Mouse (Mus musculus) forebrain, embryonic 16.5 days (tissue): ENCODE data around the gene Nlrx1. TPM values are rescaled to one million over a fixed set of nuclear protein-coding genes. Genes with fewer than 3 reads are reported as not detected.

Source experiments
- ATAC-seq: fragments of 200-750 bp; cut with Nextera tagmentation; 2 replicates; pipeline ENCODE4 v1.8.0; 2017; ENCODE audit warnings: mild to moderate bottlenecking, moderate library complexity
- H3K27ac ChIP-seq: fragments of 300-500 bp; sonication (generic); 2 replicates; pipeline ENCODE4 v1.5.1; 2014; ENCODE audit warnings: low read length, control low read depth
- H3K27me3 ChIP-seq: fragments of 300-500 bp; sonication (generic); replicated peaks from 2 replicates; pipeline ENCODE4 v1.6.1; 2014; ENCODE audit warnings: low read length; ENCODE audit not compliant: control insufficient read depth, insufficient read depth
- H3K36me3 ChIP-seq: fragments of 300-500 bp; sonication (generic); 2 replicates; pipeline ENCODE4 v1.6.1; 2014; ENCODE audit not compliant: control insufficient read depth, insufficient read depth
- H3K4me1 ChIP-seq: fragments of 300-500 bp; sonication (generic); replicated peaks from 2 replicates; pipeline ENCODE4 v1.6.1; 2014; ENCODE audit warnings: low read length; ENCODE audit not compliant: control insufficient read depth, insufficient read depth
- H3K4me2 ChIP-seq: fragments of 300-500 bp; sonication (generic); 2 replicates; pipeline ENCODE4 v1.6.1; 2014; ENCODE audit warnings: mild to moderate bottlenecking, low read length, control low read depth
- H3K4me3 ChIP-seq: fragments of 300-500 bp; sonication (generic); replicated peaks from 2 replicates; pipeline ENCODE4 v1.5.1; 2014; ENCODE audit warnings: mild to moderate bottlenecking, low read length, control low read depth
- H3K9ac ChIP-seq: fragments of 300-500 bp; sonication (generic); replicated peaks from 2 replicates; pipeline ENCODE4 v1.6.1; 2014; ENCODE audit warnings: low read depth, low read length, control low read depth
- H3K9me3 ChIP-seq: fragments of 300-500 bp; sonication (generic); 2 replicates; pipeline ENCODE4 v1.6.1; 2016; ENCODE audit warnings: low read length; ENCODE audit not compliant: control insufficient read depth
- WGBS: fragments of 180-500 bp; shearing (Covaris S2); extraction: QIAGEN DNeasy Blood & Tissue Kit; methylation state at CpG from one replicate; pipeline ENCODE4 v1.1.7; 2014; 5-methylcytosine and 5-hydroxymethylcytosine counted together
- polyA plus RNA-seq: library from polyadenylated mRNA; unstranded; fragments of >200 nt; fragmentation: Nextera tagmentation; extraction: Ambion mirVana; gene quantifications from 2 replicates; pipeline ENCODE4 v1.2.1, GENCODE M21; 2015

Gene Nlrx1
- polyA plus RNA-seq = 4.3 and 5.2 TPM in 2 replicates

DNA sequence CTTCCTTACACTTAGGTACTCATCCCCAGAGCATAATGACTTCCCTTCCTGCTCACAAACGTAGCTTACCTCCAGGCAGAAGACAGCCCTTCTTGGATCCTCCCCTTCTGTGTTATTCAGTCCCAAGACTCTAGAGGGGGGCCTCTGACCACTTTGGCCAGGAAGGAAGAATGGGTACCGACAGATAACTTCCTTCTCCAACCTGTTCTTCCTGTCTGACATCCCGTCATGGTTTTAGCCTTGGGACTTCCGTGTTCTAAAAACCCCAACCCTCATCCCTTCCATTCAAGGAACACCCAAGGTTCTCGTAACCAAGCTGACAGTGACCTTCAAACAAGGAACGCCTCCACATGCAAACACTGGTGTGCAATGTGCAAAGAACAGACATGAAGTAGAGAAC is at the start of gene Nlrx1:
Gene Nlrx1 (minus strand): TSS at position 168 of the 400 bp plus-strand sequence.
- Histone ChIP-seq H3K4me3 (peak within 1 kb of the TSS; percentile 45), H3K4me2 (peak within 1 kb of the TSS; percentile 52), H3K4me1 (peaks cover 20% of the 10 kb centered on the region), H3K9ac (peak within 1 kb of the TSS; percentile 71), H3K36me3 (no peaks in the 10 kb centered on the region), H3K9me3 (peaks cover 3% of the 10 kb centered on the region; the same call in 1 of the 2 replicates), H3K27me3 (no peaks in the 10 kb centered on the region), H3K27ac (peak within 1 kb of the TSS; percentile 0; the same call in 1 of the 2 replicates)
- 88% methylated on average over 6 of the region's 6 CpGs for WGBS
- ATAC-seq = 0 out of 2 replicates have a peak, but pooled peaks have one; percentile 15

- Histone ChIP-seq H3K4me1 (peaks cover 33% of the 10 kb centered on the region), H3K27ac (no peak overlapping the region), H3K4me2 (no peak overlapping the region), H3K4me3 (no peak overlapping the region), H3K9me3 (no peaks in the 10 kb centered on the region), H3K36me3 (no peaks in the 10 kb centered on the region; the same call in 1 of the 2 replicates), H3K9ac (no peak overlapping the region), H3K27me3 (no peaks in the 10 kb centered on the region)
- 65% methylated on average over 4 of the region's 4 CpGs for WGBS
- no peak for ATAC-seq
These were observed 49.1 kb upstream of the Nlrx1 start for GRCm38 (mm10) chr9:44317452-44317851.

DNA sequence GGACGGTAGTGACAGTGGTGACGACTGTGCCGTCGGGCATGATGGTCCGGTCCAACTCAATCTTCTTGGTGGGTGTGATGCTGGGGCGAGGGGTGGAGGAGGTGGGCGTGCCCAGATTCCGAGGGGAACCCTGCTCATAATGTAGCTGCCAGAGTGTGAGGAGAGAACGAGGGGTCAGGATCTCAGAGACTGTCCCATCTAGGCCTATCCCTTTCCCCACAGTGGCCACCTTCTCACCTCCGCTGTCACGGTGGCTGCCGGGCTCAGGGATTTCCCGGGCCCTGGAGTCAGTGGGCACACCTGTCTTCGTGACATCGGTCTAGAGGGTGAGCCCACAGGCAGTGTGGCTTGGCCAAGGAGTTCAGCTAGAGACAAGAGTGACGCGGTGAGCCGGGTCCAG is 46.5 kb upstream of the Nlrx1 start:
- no peak for ATAC-seq
- Histone ChIP-seq H3K4me1 (peaks cover 26% of the 10 kb centered on the region), H3K9me3 (no peaks in the 10 kb centered on the region), H3K4me2 (no peak overlapping the region), H3K27me3 (no peaks in the 10 kb centered on the region), H3K27ac (no peak overlapping the region), H3K36me3 (no peaks in the 10 kb centered on the region; the same call in 1 of the 2 replicates), H3K9ac (no peak overlapping the region), H3K4me3 (no peak overlapping the region)
- WGBS = 96% methylated on average over 18 of the region's 18 CpGs

GRCm38 (mm10) chr9:44314257-44314547 is 45.8 kb upstream of the Nlrx1 start:
- Histone ChIP-seq H3K27me3 (no peaks in the 10 kb centered on the region), H3K4me3 (no peak overlapping the region), H3K4me2 (no peak overlapping the region), H3K27ac (no peak overlapping the region), H3K4me1 (peaks cover 24% of the 10 kb centered on the region), H3K9ac (no peak overlapping the region), H3K9me3 (no peaks in the 10 kb centered on the region), H3K36me3 (no peaks in the 10 kb centered on the region; the same call in 1 of the 2 replicates)
- 50% methylated on average over 4 of the region's 4 CpGs for WGBS
- no peak for ATAC-seq

DNA sequence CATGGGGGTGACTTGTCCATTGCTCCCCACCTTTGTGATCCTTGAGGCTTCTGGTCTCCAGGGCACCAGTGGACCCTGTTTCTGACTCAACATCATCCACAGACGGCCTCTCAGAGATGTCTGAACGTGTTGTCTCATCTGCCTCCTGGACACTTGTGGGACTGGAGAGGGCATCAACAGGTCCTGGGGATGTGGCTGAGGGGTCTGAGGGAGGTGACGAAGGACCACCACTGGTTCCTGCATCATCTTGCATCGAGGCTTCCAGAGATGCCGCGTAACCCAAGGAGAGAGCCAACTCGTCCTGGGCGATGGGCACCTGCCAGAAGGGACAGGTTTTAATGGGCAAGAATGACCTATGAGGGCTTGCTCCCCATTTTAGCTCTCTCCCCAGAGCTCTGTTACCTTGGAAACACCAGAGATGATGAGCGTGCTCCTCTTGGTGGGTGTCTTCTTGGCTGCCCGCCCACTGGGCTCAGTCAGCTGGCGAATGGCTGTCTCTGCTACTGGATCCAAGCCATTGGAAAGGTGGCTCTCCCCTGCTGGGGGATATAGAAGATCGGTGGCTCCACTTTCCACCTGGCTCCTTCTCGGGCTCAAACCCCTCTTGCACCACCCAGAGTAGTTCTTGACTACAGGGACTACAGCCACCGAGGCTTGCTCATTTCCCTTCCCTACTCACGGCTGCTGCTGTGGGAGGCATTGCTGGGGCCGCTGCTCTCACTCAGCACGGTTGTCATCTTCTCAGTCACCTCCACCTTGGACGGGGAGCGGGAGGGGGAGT is 45.3 kb upstream of the Nlrx1 start:
- ATAC-seq = no peak
- 65% methylated on average over 19 of the region's 19 CpGs for WGBS
- H3K4me1 ChIP-seq = peaks cover 18% of the 10 kb centered on the region
- H3K9me3 ChIP-seq = no peaks in the 10 kb centered on the region
- H3K4me2 ChIP-seq = no peak overlapping the region
- no peaks in the 10 kb centered on the region; the same call in 1 of the 2 replicates for H3K36me3 ChIP-seq
- no peak overlapping the region for H3K4me3 ChIP-seq
- H3K27me3 ChIP-seq = no peaks in the 10 kb centered on the region
- H3K27ac ChIP-seq = no peak overlapping the region
- no peak overlapping the region for H3K9ac ChIP-seq

DNA sequence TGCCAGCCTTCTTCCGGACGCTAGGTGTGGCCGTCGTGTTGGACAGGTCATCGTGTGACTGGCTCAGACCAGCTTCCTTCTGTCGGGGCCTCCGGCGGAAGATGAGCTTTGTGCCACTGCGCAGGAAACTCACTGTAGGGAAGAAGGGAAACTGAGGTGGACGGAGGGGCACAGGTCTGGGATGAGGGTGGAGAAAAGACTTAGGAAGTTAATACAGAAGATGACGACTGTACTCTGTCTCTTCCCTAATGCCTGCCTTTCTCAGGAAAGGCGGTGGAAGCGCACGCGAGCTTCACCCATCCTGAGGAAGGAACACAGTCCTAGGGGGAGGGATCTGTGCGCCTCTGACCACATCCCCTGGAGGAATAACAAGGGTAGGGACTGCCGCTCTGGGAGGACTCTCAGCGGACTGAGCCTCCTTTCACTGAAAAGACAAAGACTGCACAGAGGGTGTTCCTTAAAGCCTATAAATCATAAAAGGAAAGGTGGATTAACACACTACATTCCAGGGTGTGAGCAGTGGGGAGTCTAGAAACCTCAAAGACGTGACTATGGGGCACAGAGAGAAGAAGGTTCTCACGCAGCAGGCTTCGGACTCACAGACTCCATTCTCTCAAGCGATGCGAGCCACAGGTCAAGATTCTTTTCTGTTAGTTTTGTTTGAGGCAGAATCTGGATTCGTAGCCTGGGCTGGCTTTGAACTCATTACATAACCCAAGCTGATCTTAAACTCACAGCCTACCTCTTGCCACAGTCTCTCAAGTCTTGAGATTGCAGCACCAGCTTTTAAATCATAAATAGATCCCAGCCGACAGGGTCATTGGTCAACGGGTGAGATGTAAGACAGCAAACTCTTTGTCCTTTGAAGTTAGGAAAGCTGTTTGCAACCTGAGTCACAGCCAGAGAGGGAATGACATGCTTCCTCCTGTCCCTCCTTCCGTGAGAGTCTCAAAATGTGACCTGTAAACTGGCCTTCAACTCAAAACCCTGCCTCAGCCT is 43.0 kb upstream of the Nlrx1 start:
- no peaks in the 10 kb centered on the region for H3K27me3 ChIP-seq
- H3K27ac ChIP-seq = no peak overlapping the region
- H3K4me3 ChIP-seq = no peak overlapping the region
- H3K36me3 ChIP-seq = no peaks in the 10 kb centered on the region; the same call in 1 of the 2 replicates
- H3K4me2 ChIP-seq = no peak overlapping the region
- H3K9ac ChIP-seq = no peak overlapping the region
- H3K9me3 ChIP-seq = no peaks in the 10 kb centered on the region
- 0 out of 2 replicates have a peak, but pooled peaks cover 5% of the 10 kb centered on the region for H3K4me1 ChIP-seq
- WGBS = 9% methylated on average over 27 of the region's 27 CpGs
- no peak for ATAC-seq

DNA sequence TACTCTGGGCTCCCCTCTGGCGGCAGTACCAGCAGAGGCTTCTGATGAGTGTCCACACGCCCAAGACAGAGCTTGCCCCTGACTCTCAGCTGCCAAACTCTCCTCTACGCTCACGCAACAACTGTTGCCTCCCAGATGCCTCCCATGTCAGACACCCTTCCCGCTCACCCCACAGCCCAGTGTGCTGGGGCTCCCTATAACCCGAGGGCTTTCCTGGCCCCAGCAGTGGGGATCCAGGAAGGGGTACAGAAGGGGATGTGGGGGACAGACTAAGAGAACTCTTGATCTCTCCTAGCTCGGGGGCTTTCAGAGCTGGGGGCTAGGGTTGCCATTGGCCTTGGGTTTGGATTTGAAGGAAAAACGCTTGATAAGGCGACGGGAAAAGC is 42.3 kb upstream of the Nlrx1 start:
- no peaks in the 10 kb centered on the region; the same call in 1 of the 2 replicates for H3K36me3 ChIP-seq
- no peak overlapping the region for H3K27ac ChIP-seq

GRCm38 (mm10) chr9:44309756-44310155 is 41.4 kb upstream of the Nlrx1 start:
- no peak for ATAC-seq
- no peaks in the 10 kb centered on the region for H3K9me3 ChIP-seq
- H3K9ac ChIP-seq = no peak overlapping the region
- 67% methylated on average over 3 of the region's 3 CpGs for WGBS
- H3K27me3 ChIP-seq = no peaks in the 10 kb centered on the region
- H3K4me3 ChIP-seq = no peak overlapping the region
- H3K27ac ChIP-seq = no peak overlapping the region
- H3K4me1 ChIP-seq = peaks cover 7% of the 10 kb centered on the region
- no peak overlapping the region for H3K4me2 ChIP-seq
- H3K36me3 ChIP-seq = no peaks in the 10 kb centered on the region; the same call in 1 of the 2 replicates

More for the DNA sequence above, 42.3 kb upstream of the Nlrx1 start:
- Histone ChIP-seq H3K9ac (no peak overlapping the region), H3K27me3 (no peaks in the 10 kb centered on the region), H3K9me3 (no peaks in the 10 kb centered on the region), H3K4me2 (no peak overlapping the region), H3K4me1 (0 out of 2 replicates have a peak, but pooled peaks cover 5% of the 10 kb centered on the region), H3K4me3 (no peak overlapping the region)
- no peak for ATAC-seq
- WGBS = 32% methylated on average over 10 of the region's 10 CpGs

GRCm38 (mm10) chr9:44307248-44307647 is 38.8 kb upstream of the Nlrx1 start:
- WGBS = 92% methylated on average over 2 of the region's 2 CpGs
- H3K4me1 ChIP-seq = peaks cover 13% of the 10 kb centered on the region
- H3K27me3 ChIP-seq = no peaks in the 10 kb centered on the region
- H3K9ac ChIP-seq = no peak overlapping the region
- H3K9me3 ChIP-seq = no peaks in the 10 kb centered on the region
- H3K36me3 ChIP-seq = 0 out of 2 replicates have a peak, but pooled peaks cover 2% of the 10 kb centered on the region
- H3K4me2 ChIP-seq = no peak overlapping the region
- no peak overlapping the region for H3K4me3 ChIP-seq
- no peak overlapping the region for H3K27ac ChIP-seq
- no peak for ATAC-seq
